Mouse (Mus musculus) stomach, postnatal 0 days (tissue): ENCODE results near the gene Htt.

ENCODE experiments used
- CTCF ChIP-seq: IDR thresholded peaks from 2 replicates; pipeline ENCODE4 v1.5.1; 2016; ENCODE audit warnings: antibody characterized with exemption, low read depth, mild to moderate bottlenecking, moderate library complexity
- EP300 ChIP-seq: optimal IDR thresholded peaks from 2 replicates; pipeline ENCODE3; 2016; ENCODE audit warnings: antibody characterized with exemption

GRCm38 (mm10) chr5:34730255-34730654 lies 31.3 kb upstream of the Htt start:
- no peak for TF ChIP-seq CTCF
- TF ChIP-seq EP300: no peak
